Mouse (Mus musculus) neutrophil, adult 5-6 weeks (primary cell): ENCODE measurements at regions not wholly inside any gene's neighbourhood (a gene's known extent, or its start where the extent isn't known, plus 50 kb on each side); places are given as distances from the start of the nearest gene placed in this dataset.
A peak's percentile ranks its signal among the peaks of the same experiment; 100 is the strongest.
"Not testable (repeated sequence)": the region's sequence is repeated elsewhere in the genome, so short reads cannot be mapped to it uniquely, and the experiment has no call there.

Experiments used
- ATAC-seq: fragments of 151-379, 151-347 bp; 2 replicates; pipeline ENCODE4 v1.8.0; 2017; ENCODE audit warnings: mild to moderate bottlenecking, moderate TSS enrichment; ENCODE audit not compliant: insufficient number of reproducible peaks, poor library complexity, low FRiP score, severe bottlenecking; ENCODE audit errors: extremely low read depth

DNA sequence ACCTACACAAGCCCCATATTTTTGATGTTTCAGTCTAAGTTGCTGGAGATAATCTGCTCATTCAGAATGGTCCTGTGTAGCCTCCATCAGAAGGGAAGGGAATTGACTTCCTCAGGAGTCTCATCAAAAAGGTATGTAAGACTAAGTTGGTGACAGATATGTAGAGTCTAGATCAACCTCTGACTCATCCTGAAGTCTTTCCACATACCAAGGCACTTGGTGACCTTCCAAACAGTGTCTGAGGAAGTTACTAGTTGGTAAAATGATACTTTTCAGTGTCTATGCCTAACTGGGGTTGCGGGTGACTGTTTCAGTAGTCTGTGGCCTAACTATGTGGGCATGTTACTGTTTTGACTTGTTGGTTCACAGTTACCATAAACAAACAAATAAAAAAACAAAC lies 133.0 kb upstream of the Plcb4 start:
- no peak for ATAC-seq

DNA sequence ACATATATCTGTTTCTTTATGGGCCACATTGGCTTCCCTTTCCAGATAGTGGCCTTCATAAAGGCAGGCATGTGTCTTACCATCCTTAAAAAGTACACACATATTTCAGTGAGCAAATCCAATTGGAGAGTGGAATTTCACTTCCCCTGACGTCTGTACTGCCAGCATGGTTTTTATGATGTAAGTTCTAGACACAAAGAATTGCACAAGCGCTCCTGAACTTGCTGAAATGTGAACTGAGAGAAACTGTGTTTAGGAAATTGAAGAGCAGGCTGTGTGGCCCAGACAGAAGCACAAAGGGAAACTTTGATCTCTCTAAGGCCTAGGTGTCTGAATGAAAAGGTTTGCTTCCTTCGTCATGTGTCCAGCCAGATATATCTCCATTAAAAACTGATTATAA lies 129.2 kb upstream of the Plcb4 start:
- ATAC-seq, result no peak

DNA sequence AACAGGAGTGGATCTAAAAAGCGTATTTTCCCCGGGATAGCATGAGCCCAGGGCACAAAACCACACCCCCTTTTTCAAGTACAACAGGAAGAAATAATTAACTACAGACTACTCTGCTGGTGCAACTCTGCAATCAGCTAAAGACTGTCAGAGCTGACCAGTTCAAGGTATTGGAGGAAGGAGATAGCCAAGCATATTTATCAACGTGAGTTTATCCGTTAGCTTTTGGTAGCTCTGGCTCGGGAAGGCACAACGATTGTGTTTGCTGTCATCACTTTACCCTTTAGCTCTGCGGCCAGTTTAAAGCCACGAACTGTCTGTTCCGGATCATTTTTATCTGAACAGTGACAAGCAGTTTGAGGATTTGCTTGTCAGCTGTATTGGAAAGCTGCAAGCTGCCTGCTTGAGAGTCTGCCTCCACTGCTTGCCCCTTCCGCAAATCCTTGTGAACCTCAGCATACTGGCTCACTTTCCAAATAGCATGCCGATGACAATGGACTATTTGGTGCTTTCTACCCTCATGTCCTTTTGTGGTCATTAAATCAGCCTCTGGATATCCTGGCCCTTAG lies 122.4 kb upstream of the Plcb4 start:
- ATAC-seq, result no peak

DNA sequence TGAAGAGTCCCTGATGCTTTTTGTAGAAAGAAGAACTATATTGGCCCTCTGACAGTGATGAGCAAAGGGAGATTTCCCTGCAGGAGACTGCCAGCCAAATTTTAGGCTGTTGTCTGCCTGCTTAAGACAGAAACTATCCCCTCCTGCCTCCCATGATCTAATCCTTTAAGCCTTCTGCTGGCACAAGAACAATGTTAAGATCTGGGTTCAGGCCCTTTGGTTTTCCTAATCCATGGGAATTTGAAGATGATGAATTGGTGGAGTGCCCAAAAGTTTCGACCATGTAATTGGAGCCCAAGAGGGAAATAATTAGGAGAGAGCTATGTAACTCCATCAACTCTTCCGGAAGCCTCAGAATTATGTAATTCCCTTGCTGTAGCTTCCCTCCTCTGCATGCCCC lies 120.8 kb upstream of the Plcb4 start:
- no peak for ATAC-seq

DNA sequence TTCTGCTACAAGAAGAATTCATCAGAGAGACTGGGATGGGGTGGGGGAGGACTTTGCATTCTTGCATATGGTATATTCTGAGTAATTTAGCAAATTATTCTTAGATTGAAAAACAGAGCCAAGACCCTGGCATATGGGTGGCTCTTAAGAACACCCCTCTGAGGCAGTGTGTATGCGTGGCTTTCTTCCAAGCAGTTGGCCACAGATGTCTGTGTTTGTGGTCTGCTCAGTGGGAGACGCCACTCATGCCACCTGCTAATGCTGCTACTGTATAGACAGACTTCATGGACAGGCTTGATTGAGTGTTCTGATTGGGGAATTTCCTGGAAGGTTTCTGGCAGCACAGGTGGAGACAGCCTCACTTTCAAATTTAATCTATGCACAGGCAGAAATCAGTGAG lies 117.8 kb upstream of the Plcb4 start:
- ATAC-seq, result no peak

DNA sequence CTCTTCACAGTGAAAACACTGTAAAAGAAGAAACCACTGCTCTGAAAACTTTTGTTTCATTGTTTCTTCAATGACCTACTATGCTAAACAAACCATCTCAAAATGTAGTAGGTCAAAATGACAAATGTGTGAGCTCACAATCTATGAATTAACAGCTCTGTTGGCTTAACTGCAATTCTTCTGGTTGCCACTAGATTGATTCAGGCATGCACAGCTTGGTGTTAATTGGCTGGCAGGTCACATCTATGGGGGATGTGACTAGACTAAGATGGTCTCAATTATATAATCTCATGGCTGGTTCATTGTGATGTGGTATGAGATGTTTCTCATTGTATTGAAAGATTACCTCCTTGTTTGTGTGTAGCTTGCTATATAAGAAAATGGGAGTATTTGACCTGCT lies 116.9 kb upstream of the Plcb4 start:
- no peak for ATAC-seq

DNA sequence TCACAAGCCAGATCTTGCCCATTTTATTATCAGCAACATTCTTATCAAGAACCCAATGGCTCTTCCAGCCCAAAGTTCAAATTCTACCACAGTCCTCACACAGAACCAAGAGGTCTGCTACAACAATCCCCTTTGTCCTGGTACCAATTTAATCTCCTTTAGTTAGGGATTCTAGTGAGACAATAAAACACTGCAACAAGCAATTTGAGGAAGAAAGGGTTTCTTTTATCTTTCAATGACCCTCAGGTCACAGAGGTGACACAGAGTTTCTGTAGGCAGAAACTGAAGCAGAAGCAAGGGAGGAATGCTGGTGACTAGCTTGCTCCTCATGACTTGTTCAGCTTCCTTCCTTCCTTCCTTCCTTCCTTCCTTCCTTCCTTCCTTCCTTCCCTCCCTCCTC lies 113.9 kb upstream of the Plcb4 start:
- ATAC-seq, result no peak

DNA sequence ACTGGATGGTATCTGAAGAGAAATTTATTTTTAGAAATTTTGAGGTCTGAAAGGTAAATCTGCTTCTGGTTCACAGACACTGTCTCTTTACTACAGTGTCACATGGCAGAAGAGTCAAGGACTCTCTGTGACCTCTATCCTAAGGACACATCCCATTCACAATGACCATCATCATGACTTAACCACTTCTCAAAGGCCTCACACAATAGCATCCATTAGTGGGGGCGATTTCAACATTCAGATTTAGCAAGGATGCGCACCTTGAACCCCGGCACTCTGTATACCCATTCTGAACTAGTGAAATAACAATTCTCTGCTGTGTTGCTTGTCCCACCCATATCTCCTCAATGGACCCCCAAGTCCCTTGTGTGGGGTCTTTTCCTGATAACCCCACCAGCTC lies 110.8 kb upstream of the Plcb4 start:
- no peak for ATAC-seq

DNA sequence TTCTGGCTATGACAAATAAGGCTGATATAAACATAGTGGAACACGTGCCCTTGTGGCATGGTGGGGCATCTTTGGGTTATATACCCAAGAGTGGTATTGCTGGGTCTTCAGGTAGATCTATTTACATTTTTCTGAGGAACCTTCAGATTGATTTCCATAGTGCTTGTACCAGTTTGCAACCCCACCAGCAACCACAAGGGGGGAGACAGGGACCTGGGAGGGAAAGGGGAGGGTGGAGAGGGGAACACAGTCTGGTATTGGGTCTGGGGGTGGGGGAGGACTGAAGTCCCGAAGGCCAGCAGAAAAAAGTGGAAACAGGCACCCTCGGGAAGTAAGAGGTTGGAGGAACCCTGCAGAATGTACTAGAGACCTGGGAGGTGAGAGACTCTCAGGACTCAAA lies 105.8 kb upstream of the Plcb4 start:
- ATAC-seq, result no peak

DNA sequence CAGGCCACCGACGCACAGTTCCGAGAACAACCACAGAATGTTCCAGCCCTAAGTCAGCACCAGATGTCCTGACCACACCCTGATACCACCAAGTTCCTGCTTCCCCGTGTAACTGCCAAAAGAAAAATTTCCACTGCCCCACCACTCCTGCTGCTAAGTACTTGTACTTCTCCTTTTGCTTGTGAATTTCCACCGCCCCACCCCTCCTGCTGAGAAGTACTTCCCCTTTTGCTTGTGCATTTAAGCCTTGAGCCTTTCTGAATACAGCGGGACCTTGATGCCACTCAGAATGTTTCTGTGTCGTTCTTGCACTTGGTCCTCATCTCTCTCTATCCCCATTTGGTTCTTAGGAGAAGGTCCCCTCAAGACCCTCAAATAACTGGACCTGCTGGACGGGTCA lies 100.8 kb upstream of the Plcb4 start:
- ATAC-seq, result not testable (repeated sequence)

DNA sequence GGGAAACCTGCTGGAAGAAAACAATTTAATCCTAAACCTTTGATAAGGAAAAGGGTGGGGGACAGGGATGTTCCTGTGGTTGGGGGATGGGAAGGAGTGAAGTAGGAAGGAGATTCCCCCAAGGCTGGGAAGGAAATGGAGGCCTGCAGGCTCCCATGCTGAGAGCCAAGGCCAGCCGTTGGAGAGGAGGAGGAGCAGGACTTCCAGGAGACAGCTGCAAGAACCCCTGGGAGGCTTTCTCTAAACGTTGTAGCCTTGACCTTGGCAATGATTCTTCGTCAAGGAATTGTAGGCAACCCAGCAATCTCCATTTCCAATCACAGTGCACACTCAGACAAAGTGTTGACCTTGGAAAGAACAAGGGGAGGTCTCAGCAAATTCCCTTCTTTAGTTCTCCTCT lies 99.5 kb upstream of the Plcb4 start:
- ATAC-seq, result no peak

DNA sequence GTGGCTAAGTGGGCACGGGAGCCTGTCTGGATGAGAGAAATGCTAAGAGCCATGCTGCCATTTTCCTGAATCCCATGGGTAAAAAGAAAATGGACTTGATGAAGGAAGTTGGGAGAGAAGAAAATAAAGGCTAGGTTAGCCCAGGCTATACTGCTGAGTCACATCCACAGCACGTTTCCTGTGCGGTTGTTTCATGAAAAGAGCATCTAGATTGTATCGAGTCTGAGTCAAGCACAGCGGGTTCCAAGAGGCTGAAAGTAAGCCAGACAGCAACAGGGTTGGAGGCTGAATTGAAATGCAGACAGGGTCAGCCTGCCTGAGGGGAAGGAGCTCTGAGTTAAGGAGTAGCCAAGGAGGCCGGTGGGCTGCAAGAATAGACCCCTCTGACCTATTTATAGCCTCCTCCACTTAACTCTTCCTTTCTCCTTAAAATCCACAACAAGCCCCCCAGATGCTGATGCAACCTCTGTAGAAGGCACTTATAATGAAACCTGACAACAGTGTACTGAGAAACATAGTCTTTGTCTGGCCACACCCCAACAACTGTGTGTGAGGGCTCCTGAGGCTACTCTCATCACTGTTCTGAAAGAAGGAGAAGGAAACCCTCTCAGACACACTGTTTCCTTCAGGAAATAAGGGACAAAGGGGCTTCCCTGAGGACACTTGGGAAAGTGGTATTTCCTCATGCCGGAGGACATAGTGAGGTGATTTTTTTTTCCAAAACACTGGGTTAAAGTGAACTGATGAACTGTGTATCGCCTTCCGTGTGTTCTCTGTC lies 98.7 kb upstream of the Plcb4 start:
- no peak for ATAC-seq

DNA sequence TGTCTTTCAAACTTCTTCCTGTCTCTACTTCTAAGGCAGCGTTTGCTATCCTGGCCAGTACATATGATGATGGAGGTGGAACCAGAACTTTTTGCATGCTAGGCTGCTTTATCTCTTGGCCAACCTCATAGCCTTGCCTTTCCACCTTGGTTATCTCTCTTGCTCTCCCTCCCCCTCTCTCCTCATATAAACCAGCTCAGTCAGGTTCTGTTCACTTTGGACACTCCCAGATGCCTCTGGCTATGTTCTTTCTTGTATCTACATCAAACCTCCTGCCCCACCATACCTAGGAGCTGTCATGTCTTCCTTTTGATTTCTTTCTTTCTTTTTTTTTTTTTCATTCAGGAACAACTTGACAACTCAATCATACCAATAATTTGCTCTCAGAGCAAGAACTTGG lies 98.0 kb upstream of the Plcb4 start:
- no peak for ATAC-seq

DNA sequence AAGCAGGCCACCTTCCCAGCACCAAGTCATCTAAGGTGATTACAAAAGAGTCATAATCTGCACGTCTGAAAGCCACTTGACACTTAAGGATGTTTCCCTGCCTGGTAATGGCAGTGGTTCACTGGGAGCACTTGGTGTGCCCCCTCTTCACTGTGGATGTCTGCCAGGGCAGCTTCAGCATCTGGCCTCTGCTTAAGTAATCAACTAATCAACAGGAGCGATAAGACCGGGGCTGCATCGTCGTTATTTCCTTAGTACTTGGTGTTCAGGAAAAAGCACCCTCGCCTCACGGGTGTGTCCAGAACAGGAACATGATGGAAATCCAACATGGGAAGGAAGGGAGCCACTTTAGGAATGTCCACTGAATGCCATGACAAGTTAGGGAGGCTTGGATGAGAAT lies 97.1 kb upstream of the Plcb4 start:
- no peak for ATAC-seq

DNA sequence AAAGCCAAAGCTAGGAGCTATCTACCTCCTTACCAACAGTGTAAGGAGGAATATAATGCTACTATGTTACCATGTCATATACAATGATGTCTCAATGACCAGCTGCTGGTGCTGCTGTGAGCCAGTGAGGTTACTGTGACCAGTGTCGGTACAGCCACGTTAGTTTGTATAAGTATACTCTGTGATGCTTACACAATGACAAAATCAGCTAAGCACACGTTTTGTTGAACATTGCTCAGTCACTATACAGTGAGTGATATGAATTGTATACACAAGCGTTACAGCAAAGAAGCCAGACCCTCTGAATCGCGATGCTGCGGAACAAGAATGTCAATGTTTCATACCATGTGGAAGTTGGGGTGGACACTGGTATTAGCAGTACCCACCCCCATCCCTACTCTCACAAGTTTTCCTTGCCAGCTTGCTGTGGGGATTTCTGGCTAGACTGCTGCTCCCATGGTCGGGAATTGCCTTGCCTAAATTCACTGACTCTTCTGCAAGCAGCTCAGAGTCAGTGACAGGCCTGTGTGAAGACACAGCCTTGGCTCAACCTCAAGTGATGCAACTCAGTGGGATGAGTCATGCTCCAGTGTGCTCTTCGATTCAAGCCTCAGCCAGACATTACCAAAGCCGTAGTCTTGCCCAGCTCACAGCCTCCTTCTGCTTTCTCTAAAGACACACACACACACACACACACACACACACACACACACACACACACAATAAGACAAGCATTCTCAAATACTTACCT lies 96.5 kb upstream of the Plcb4 start:
- peak; percentile 97 for ATAC-seq

DNA sequence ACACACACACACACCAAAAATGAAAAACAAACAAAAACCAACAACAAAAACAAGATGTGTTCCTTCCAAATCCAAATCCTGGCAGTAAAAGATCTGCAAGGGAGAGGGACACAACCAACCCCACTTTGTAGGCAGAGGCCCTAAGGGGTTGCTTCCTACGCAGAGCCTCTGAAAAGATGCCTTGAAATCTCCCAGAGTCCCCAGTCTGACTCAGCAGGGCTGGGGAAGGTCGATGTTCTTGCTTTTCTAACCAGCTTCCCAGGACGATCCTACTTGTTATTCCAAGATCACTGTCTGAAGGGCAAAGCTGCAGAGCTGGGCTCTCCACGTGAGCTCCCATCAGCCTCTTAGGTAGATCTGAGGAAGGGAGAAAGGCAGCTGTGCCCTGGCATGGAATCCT lies 94.6 kb upstream of the Plcb4 start:
- no peak for ATAC-seq

DNA sequence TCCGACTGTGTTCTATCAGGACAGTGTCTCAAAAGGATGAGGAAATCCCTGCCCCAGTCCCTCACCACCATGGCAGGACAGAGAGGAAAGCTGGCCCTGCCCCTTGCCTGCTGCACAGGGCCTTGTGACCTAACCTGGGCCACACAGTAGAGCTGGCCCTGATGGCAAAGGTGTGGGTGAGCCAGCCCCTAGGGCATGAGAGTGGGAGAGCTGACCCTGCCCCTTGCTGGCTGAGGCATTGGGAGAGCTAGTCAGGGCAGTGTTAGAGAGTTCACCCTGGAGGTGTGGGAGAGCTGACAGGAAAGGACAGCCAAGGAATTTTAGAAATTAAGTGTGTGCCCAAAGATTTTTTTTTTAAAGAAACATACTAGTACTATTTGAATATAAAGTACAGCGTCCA lies 90.5 kb upstream of the Plcb4 start:
- no peak for ATAC-seq

DNA sequence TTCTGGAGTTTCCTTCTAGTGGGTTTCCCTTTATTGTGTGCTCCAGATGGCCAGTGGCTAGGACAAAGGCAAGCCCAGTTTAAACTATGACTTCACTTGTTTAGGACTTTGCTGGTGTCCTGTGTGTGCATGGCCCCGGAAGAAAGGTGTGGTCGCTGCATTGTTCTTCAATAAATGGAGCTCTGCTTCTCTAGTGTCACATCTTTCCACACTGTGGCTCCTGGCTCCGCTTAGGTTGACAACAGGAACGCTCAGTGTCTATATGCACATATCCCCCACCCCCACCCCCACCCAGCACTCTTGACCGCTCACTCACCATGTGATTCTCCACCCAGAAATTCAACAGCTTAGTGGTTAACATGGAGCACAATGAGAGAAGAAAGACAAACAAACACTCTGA lies 87.2 kb upstream of the Plcb4 start:
- no peak for ATAC-seq

DNA sequence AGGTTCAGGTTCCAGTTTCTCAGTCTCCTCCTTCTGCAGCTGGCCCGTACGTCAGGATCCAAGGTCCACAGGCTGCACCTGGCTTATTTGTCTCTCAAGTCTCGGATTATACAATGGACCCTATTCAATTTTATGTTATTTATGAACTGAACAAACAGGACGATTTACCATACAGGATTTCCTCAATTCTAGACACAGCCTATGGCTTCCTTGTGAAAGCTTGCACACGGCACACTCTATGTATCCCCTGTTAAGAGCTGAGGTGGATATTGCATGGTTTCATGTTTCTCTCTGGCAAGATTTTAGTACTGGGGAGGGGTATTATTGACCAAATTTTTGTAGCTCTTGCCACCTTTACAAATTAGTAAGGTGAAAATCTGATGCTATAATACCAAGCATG lies 81.6 kb upstream of the Plcb4 start:
- ATAC-seq, result no peak

DNA sequence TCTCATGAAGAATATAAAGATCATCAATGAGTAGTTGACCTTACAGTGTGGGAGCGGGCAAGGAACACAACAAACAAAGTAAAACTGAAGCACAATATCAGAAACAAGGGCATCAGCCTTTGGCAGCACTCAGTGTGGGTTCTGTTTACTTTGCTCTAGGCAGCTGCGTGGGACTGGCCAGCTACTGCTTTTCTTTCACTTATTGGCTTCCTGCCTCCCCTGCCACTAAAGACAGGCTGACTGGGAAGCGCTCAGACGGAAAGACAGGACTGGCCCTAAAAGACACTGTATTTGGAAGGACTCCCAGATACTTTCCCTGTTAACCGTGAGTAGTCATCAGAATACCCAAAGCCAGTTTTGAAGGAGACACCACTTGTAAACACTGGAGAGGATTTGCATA lies 80.7 kb upstream of the Plcb4 start:
- ATAC-seq, result no peak
